Mouse (Mus musculus) stomach, postnatal 0 days (tissue): ENCODE results near the gene Zfand3. TPM values are rescaled to one million over a fixed set of nuclear protein-coding genes. Genes with fewer than 3 reads are reported as not detected.

Experiments used
- ATAC-seq: fragments of 200-750 bp; cut with Nextera tagmentation; 2 replicates; pipeline ENCODE4 v1.8.0; 2017; ENCODE audit not compliant: low FRiP score, low TSS enrichment
- DNase-seq: peaks from one replicate; pipeline ENCODE4 v3.0.0-alpha.2; 2016; ENCODE audit warnings: low spot score
- H3K27ac ChIP-seq: fragments of 300-500 bp; sonication (generic); replicated peaks from 2 replicates; pipeline ENCODE4 v1.5.1; 2014; ENCODE audit warnings: mild to moderate bottlenecking, control low read depth
- H3K27me3 ChIP-seq: fragments of 300-500 bp; sonication (generic); 2 replicates; pipeline ENCODE4 v1.6.1; 2014; ENCODE audit warnings: low read length; ENCODE audit not compliant: control insufficient read depth, insufficient read depth
- H3K36me3 ChIP-seq: fragments of 300-500 bp; sonication (generic); 2 replicates; pipeline ENCODE4 v1.6.1; 2014; ENCODE audit warnings: low read length, mixed read lengths; ENCODE audit not compliant: control insufficient read depth, insufficient read depth
- H3K4me1 ChIP-seq: fragments of 300-500 bp; sonication (generic); replicated peaks from 2 replicates; pipeline ENCODE4 v1.6.1; 2014; ENCODE audit warnings: antibody characterized with exemption; ENCODE audit not compliant: control insufficient read depth, insufficient read depth
- H3K4me2 ChIP-seq: fragments of 300-500 bp; sonication (generic); replicated peaks from 2 replicates; pipeline ENCODE4 v1.6.1; 2014; ENCODE audit warnings: low read depth, mild to moderate bottlenecking, control low read depth, moderate library complexity
- H3K4me3 ChIP-seq: fragments of 300-500 bp; sonication (generic); 2 replicates; pipeline ENCODE4 v1.5.1; 2014; ENCODE audit warnings: low read depth, low read length, control low read depth
- H3K9ac ChIP-seq: fragments of 300-500 bp; sonication (generic); 2 replicates; pipeline ENCODE4 v1.6.1; 2014; ENCODE audit warnings: mild to moderate bottlenecking, low read length, control low read depth, mixed read lengths
- H3K9me3 ChIP-seq: fragments of 300-500 bp; sonication (generic); 2 replicates; pipeline ENCODE4 v1.6.1; 2016; ENCODE audit warnings: low read length; ENCODE audit not compliant: control insufficient read depth
- CTCF ChIP-seq: IDR thresholded peaks from 2 replicates; pipeline ENCODE4 v1.5.1; 2016; ENCODE audit warnings: antibody characterized with exemption, low read depth, mild to moderate bottlenecking, moderate library complexity
- EP300 ChIP-seq: optimal IDR thresholded peaks from 2 replicates; pipeline ENCODE3; 2016; ENCODE audit warnings: antibody characterized with exemption
- WGBS: fragments of 180-500 bp; shearing (Covaris S2); extraction: QIAGEN DNeasy Blood & Tissue Kit; methylation state at CpG from one replicate; pipeline ENCODE4 v1.1.7; 2014; 5-methylcytosine and 5-hydroxymethylcytosine counted together
- polyA plus RNA-seq: library from polyadenylated mRNA; unstranded; fragments of >200 nt; fragmentation: Nextera tagmentation; extraction: Ambion mirVana; gene quantifications from 2 replicates; pipeline ENCODE4 v1.2.1, GENCODE M21; 2015

Zfand3 gene
- polyA plus RNA-seq, 1 experiment from 2014 or later, result 35.5 TPM

GRCm38 (mm10) chr17:29971761-29972432 lies 32.6 kb upstream of the Zfand3 start:
- no peaks in the 10 kb centered on the region for H3K9me3 ChIP-seq
- WGBS, result 56% methylated on average over 15 of the region's 15 CpGs
- H3K4me3 ChIP-seq, result no peak overlapping the region
- H3K9ac ChIP-seq, result no peak overlapping the region
- ATAC-seq (no peak), DNase-seq (no peak)
- no peaks in the 10 kb centered on the region for H3K4me1 ChIP-seq
- no peaks in the 10 kb centered on the region for H3K27me3 ChIP-seq
- H3K27ac ChIP-seq, result no peak overlapping the region
- no peaks in the 10 kb centered on the region for H3K36me3 ChIP-seq
- TF ChIP-seq EP300 (no peak), CTCF (no peak)
- H3K4me2 ChIP-seq, result no peak overlapping the region

- ATAC-seq (no peak), DNase-seq (no peak)
- Histone ChIP-seq H3K9me3 (no peaks in the 10 kb centered on the region), H3K36me3 (no peaks in the 10 kb centered on the region), H3K9ac (no peak overlapping the region), H3K27me3 (no peaks in the 10 kb centered on the region), H3K27ac (no peak overlapping the region), H3K4me3 (no peak overlapping the region), H3K4me1 (no peaks in the 10 kb centered on the region), H3K4me2 (no peak overlapping the region)
- TF ChIP-seq EP300 (no peak), CTCF (no peak)
- WGBS, result 93% methylated on average over 7 of the region's 7 CpGs
These were observed 31.3 kb upstream of the Zfand3 start for GRCm38 (mm10) chr17:29973226-29973625.

GRCm38 (mm10) chr17:29975731-29976130 lies 28.8 kb upstream of the Zfand3 start:
- peak; percentile 97 for TF ChIP-seq CTCF
- no peak for TF ChIP-seq EP300
- DNase-seq (peak; percentile 88), ATAC-seq (peak; percentile 85)
- Histone ChIP-seq H3K27me3 (no peaks in the 10 kb centered on the region), H3K4me3 (no peak overlapping the region), H3K4me1 (no peaks in the 10 kb centered on the region), H3K9me3 (no peaks in the 10 kb centered on the region), H3K9ac (no peak overlapping the region), H3K27ac (no peak overlapping the region), H3K4me2 (no peak overlapping the region), H3K36me3 (no peaks in the 10 kb centered on the region)
- WGBS, result 3% methylated on average over 8 of the region's 8 CpGs

GRCm38 (mm10) chr17:29979020-29979419 lies 25.5 kb upstream of the Zfand3 start:
- no peaks in the 10 kb centered on the region for H3K4me1 ChIP-seq
- DNase-seq (no peak), ATAC-seq (no peak)
- H3K4me3 ChIP-seq, result no peak overlapping the region
- 48% methylated on average over 4 of the region's 4 CpGs for WGBS
- TF ChIP-seq EP300 (no peak), CTCF (no peak)
- no peaks in the 10 kb centered on the region for H3K36me3 ChIP-seq
- no peaks in the 10 kb centered on the region for H3K27me3 ChIP-seq
- no peaks in the 10 kb centered on the region for H3K9me3 ChIP-seq
- no peak overlapping the region for H3K9ac ChIP-seq
- H3K27ac ChIP-seq, result no peak overlapping the region
- H3K4me2 ChIP-seq, result no peak overlapping the region

- no peak for TF ChIP-seq EP300
- TF ChIP-seq CTCF, result no peak
- H3K9me3 ChIP-seq, result no peaks in the 10 kb centered on the region
- no peak overlapping the region for H3K27ac ChIP-seq
- H3K27me3 ChIP-seq, result no peaks in the 10 kb centered on the region
- no peak overlapping the region for H3K4me3 ChIP-seq
- DNase-seq, result no peak
- no peaks in the 10 kb centered on the region for H3K36me3 ChIP-seq
- no peaks in the 10 kb centered on the region for H3K4me1 ChIP-seq
- WGBS, result 48% methylated on average over 7 of the region's 7 CpGs
- ATAC-seq, result peak; percentile 48; the same call in 1 of the 2 replicates
- H3K4me2 ChIP-seq, result no peak overlapping the region
- H3K9ac ChIP-seq, result no peak overlapping the region
These were observed 24.7 kb upstream of the Zfand3 start for GRCm38 (mm10) chr17:29979841-29980240.

GRCm38 (mm10) chr17:29981568-29981967 lies 23.0 kb upstream of the Zfand3 start:
- Histone ChIP-seq H3K4me2 (no peak overlapping the region), H3K27me3 (no peaks in the 10 kb centered on the region), H3K9me3 (no peaks in the 10 kb centered on the region), H3K27ac (no peak overlapping the region), H3K36me3 (no peaks in the 10 kb centered on the region), H3K4me1 (no peaks in the 10 kb centered on the region), H3K4me3 (no peak overlapping the region), H3K9ac (no peak overlapping the region)
- 78% methylated on average over 8 of the region's 8 CpGs for WGBS
- ATAC-seq (no peak), DNase-seq (no peak)
- no peak for TF ChIP-seq EP300
- TF ChIP-seq CTCF, result no peak
